Mouse (Mus musculus) heart, embryonic 14.5 days (tissue): ENCODE results near the gene Nectin3. TPM values are rescaled to one million over a fixed set of nuclear protein-coding genes. Genes with fewer than 3 reads are reported as not detected.

Experiments used
- ATAC-seq: fragments of 200-750 bp; cut with Nextera tagmentation; 2 replicates; pipeline ENCODE4 v1.8.0; 2017; ENCODE audit warnings: low read depth, moderate TSS enrichment; ENCODE audit not compliant: insufficient number of reproducible peaks, insufficient read depth, low FRiP score
- H3K27ac ChIP-seq, 2 experiments: fragments of 200-500 bp in 1 of 2; fragments of 300-500 bp in 1 of 2; sonication (generic) in 1 of 2; replicated peaks in 1 of 2; 2 replicates each; pipeline ENCODE4 v1.5.1; 2012 to 2014; ENCODE audit warnings: low read depth in 2 of 2, low read length in 2 of 2, control low read depth in 1 of 2, mild to moderate bottlenecking in 1 of 2, mixed read lengths in 1 of 2; ENCODE audit not compliant: control insufficient read depth in 1 of 2, insufficient read depth in 1 of 2
- H3K27me3 ChIP-seq: fragments of 300-500 bp; sonication (generic); 2 replicates; pipeline ENCODE4 v1.6.1; 2014; ENCODE audit warnings: mild to moderate bottlenecking, low read length, control low read depth; ENCODE audit not compliant: control insufficient read depth, insufficient read depth
- H3K36me3 ChIP-seq: fragments of 300-500 bp; sonication (generic); 2 replicates; pipeline ENCODE4 v1.6.1; 2014; ENCODE audit warnings: mild to moderate bottlenecking, control low read depth, low read length, mixed read lengths; ENCODE audit not compliant: control insufficient read depth, insufficient read depth
- H3K4me1 ChIP-seq, 2 experiments: fragments of 200-500 bp in 1 of 2; fragments of 300-500 bp in 1 of 2; sonication (generic) in 1 of 2; 2 replicates each; pipeline ENCODE4 v1.6.1; 2012 to 2014; ENCODE audit warnings: low read length in 2 of 2, control low read depth in 1 of 2, mixed read lengths in 1 of 2; ENCODE audit not compliant: control insufficient read depth in 2 of 2, insufficient read depth in 2 of 2
- H3K4me2 ChIP-seq: fragments of 300-500 bp; sonication (generic); 2 replicates; pipeline ENCODE4 v1.6.1; 2014; ENCODE audit warnings: mild to moderate bottlenecking, low read length
- H3K4me3 ChIP-seq, 2 experiments: fragments of 200-500 bp in 1 of 2; fragments of 300-500 bp in 1 of 2; sonication (generic) in 1 of 2; 2 replicates each; pipeline ENCODE4 v1.5.1; 2012 to 2014; ENCODE audit warnings: low read length in 2 of 2, mild to moderate bottlenecking in 2 of 2, control low read depth in 1 of 2, low read depth in 1 of 2, moderate library complexity in 1 of 2; ENCODE audit not compliant: control insufficient read depth in 1 of 2, insufficient read depth in 1 of 2
- H3K9ac ChIP-seq: fragments of 300-500 bp; sonication (generic); 2 replicates; pipeline ENCODE4 v1.6.1; 2014; ENCODE audit warnings: mild to moderate bottlenecking, low read length
- H3K9me3 ChIP-seq: fragments of 300-500 bp; sonication (generic); 2 replicates; pipeline ENCODE4 v1.6.1; 2016; ENCODE audit warnings: low read length, control low read depth; ENCODE audit not compliant: control insufficient read depth
- WGBS: fragments of 180-500 bp; shearing (Covaris S2); extraction: QIAGEN DNeasy Blood & Tissue Kit; methylation state at CpG from one replicate; pipeline ENCODE4 v1.1.7; 2014; 5-methylcytosine and 5-hydroxymethylcytosine counted together
- polyA plus RNA-seq: library from polyadenylated mRNA; unstranded; fragments of >200 nt; fragmentation: Nextera tagmentation; extraction: Ambion mirVana; gene quantifications from 2 replicates; pipeline ENCODE4 v1.2.1, GENCODE M21; 2014

Gene Nectin3
- polyA plus RNA-seq, 1 experiment from 2014 or later = 24.7 TPM

- no peaks in the 10 kb centered on the region for H3K4me1 ChIP-seq
- H3K4me2 ChIP-seq = no peak overlapping the region
- 42% methylated on average over 3 of the region's 3 CpGs for WGBS
- H3K9ac ChIP-seq = no peak overlapping the region
- H3K27ac ChIP-seq = no peak overlapping the region
- ATAC-seq = no peak
- no peaks in the 10 kb centered on the region for H3K9me3 ChIP-seq
- no peaks in the 10 kb centered on the region for H3K36me3 ChIP-seq
- H3K4me3 ChIP-seq = no peak overlapping the region
- no peaks in the 10 kb centered on the region for H3K27me3 ChIP-seq
Observed at GRCm38 (mm10) chr16:46507260-46507943, 9.1 kb upstream of the Nectin3 start.

- Histone ChIP-seq H3K4me3 (no peak overlapping the region), H3K36me3 (no peaks in the 10 kb centered on the region), H3K27me3 (no peaks in the 10 kb centered on the region), H3K9ac (no peak overlapping the region), H3K4me1 (no peaks in the 10 kb centered on the region), H3K4me2 (no peak overlapping the region), H3K9me3 (no peaks in the 10 kb centered on the region), H3K27ac (no peak overlapping the region)
- 77% methylated on average over 4 of the region's 4 CpGs for WGBS
- no peak for ATAC-seq
Observed at GRCm38 (mm10) chr16:46504006-46504405, 5.7 kb upstream of the Nectin3 start.

DNA sequence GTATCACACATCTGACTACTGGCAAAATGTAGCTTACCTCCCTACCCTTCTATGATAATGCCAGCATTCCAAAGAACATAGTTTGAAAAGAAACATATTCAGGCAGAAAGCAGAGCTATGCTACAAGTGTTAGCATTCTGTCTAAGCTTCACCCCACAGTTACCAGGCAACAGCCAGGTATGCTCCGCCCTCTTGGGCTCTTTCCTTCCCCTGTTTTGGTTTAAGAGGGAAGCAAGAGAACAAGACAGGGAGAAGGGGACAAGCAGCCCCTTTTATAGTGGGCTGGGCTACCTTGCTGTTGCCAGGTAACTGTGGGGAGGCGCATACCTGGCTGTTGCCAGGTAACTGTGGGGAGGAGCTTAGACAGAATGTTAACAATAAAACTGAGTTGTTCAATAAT is 4.0 kb upstream of the Nectin3 start:
- 87% methylated on average over 2 of the region's 2 CpGs for WGBS

DNA sequence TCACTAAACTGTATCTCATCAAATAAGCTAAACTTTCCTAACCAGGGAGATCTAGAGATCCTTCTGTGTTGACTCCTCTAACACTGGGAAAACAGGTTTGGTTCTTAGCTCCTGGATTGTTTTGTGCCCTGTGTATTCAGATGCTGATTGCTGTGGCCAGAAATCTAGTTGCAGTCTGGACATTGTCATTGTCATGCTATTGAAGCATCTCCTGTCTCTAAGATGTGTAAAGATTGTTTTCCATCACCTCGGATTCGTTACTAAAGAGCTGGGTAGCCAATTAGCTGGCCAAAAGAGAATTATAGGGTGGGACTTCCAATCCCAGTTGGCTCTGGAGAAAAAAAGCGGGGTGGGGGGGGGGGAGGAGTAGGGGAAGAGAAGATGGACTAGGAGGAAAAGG is 2.4 kb upstream of the Nectin3 start:
- peaks cover 0 to 8% of the 10 kb centered on the region in 2 experiments; a peak in 2 of 4 replicates for H3K4me1 ChIP-seq
- no peaks in the 10 kb centered on the region for H3K36me3 ChIP-seq
- no peaks in the 10 kb centered on the region for H3K9me3 ChIP-seq
- H3K4me3 ChIP-seq = no peak overlapping the region
- no peak overlapping the region for H3K9ac ChIP-seq
- WGBS = 60% methylated on average over 3 of the region's 3 CpGs
- H3K4me2 ChIP-seq = no peak overlapping the region
- no peak overlapping the region for H3K27ac ChIP-seq
- no peaks in the 10 kb centered on the region for H3K27me3 ChIP-seq
- ATAC-seq = no peak

More for the DNA sequence above, 4.0 kb upstream of the Nectin3 start:
- Histone ChIP-seq H3K4me2 (no peak overlapping the region), H3K9ac (no peak overlapping the region), H3K4me3 (no peak overlapping the region), H3K4me1 (peaks cover 0 to 8% of the 10 kb centered on the region in 2 experiments; a peak in 2 of 4 replicates), H3K27ac (no peak overlapping the region), H3K27me3 (no peaks in the 10 kb centered on the region), H3K9me3 (no peaks in the 10 kb centered on the region), H3K36me3 (no peaks in the 10 kb centered on the region)
- ATAC-seq = no peak

DNA sequence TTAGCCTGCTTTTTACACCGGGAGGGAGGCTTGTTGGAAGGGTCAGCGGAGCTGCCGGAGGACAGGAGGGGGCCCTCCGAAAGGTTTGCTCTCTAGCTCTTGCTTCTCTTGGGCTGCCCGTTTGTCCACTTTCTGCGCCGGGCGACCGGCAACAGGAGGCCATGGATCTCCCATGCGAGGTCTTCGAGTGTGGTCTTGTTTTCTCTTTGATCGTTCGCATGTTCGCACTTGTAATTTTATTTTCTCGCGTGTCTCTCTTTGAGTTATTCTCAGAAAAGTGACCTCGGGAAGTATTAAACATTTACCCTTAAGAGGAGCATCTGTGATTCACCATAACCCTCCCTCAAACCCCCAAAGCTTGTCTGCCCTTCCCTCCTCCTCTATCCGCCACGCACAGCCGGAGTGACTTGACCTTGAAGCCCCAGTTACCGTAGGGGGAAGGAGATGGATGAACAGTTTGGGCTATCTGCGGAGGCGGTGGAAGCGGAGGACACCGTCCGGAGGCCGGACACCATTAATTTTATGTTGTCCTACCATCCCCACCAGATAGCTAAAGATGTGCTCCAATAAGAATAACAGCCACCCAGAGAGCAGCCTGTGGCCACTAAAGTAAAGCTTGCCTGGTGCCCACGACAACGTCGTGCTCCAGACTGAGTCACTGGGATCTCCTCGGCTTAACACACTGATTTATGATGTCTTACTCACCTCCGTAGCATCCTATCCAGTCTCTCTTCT is 472 bp downstream of the Nectin3 start:
- under 1% methylated on average over 32 of the region's 32 CpGs for WGBS
- Histone ChIP-seq H3K27me3 (no peaks in the 10 kb centered on the region), H3K4me2 (peak overlapping the region; percentile 77), H3K36me3 (no peaks in the 10 kb centered on the region), H3K9me3 (no peaks in the 10 kb centered on the region), H3K4me1 (peaks cover 0 to 27% of the 10 kb centered on the region in 2 experiments; a peak in 2 of 4 replicates), H3K9ac (peak overlapping the region; percentile 96), H3K4me3 (peak overlapping the region; percentile 90 to 93), H3K27ac (peak overlapping the region; percentile 91 to 98)
- ATAC-seq = peak; percentile 1; the same call in 1 of the 2 replicates

- Histone ChIP-seq H3K4me2 (peak overlapping the region; percentile 77), H3K9ac (peak overlapping the region; percentile 96), H3K4me3 (peak overlapping the region; percentile 90 to 93), H3K9me3 (no peaks in the 10 kb centered on the region), H3K36me3 (no peaks in the 10 kb centered on the region), H3K27me3 (no peaks in the 10 kb centered on the region), H3K27ac (peak overlapping the region; percentile 98), H3K4me1 (peaks cover 0 to 27% of the 10 kb centered on the region in 2 experiments; a peak in 2 of 4 replicates)
- peak; percentile 98 for ATAC-seq
- WGBS = under 1% methylated on average over 59 of the region's 78 CpGs
Observed at GRCm38 (mm10) chr16:46496889-46497685, 1.2 kb downstream of the Nectin3 start.
